Mouse (Mus musculus) hindbrain, embryonic 11.5 days (tissue): ENCODE measurements around the gene Mlycd. TPM values are rescaled to one million over a fixed set of nuclear protein-coding genes. Genes with fewer than 3 reads are reported as not detected.
"Not testable (repeated sequence)": the region's sequence is repeated elsewhere in the genome, so short reads cannot be mapped to it uniquely, and the experiment has no call there.

Experiments
- ATAC-seq: fragments of 200-750 bp; cut with Nextera tagmentation; 2 replicates; pipeline ENCODE4 v1.8.0; 2017; ENCODE audit warnings: mild to moderate bottlenecking, moderate TSS enrichment, moderate library complexity; ENCODE audit not compliant: low FRiP score
- DNase-seq: peaks from one replicate; pipeline ENCODE4 v3.0.0-alpha.2; 2015; ENCODE audit warnings: low spot score
- H3K27ac ChIP-seq: fragments of 300-500 bp; sonication (generic); 2 replicates; pipeline ENCODE4 v1.5.1; 2014; ENCODE audit warnings: mild to moderate bottlenecking, low read depth, low read length
- H3K27me3 ChIP-seq: fragments of 300-500 bp; sonication (generic); 2 replicates; pipeline ENCODE4 v1.6.1; 2014; ENCODE audit warnings: mild to moderate bottlenecking, low read length, moderate library complexity, mixed read lengths; ENCODE audit not compliant: control insufficient read depth, insufficient read depth
- H3K36me3 ChIP-seq: fragments of 300-500 bp; sonication (generic); 2 replicates; pipeline ENCODE4 v1.6.1; 2014; ENCODE audit warnings: mild to moderate bottlenecking, low read length, moderate library complexity, mixed read lengths; ENCODE audit not compliant: control insufficient read depth, insufficient read depth
- H3K4me1 ChIP-seq: fragments of 300-500 bp; sonication (generic); replicated peaks from 2 replicates; pipeline ENCODE4 v1.6.1; 2014; ENCODE audit warnings: low read length, mixed read lengths; ENCODE audit not compliant: control insufficient read depth, insufficient read depth
- H3K4me2 ChIP-seq: fragments of 300-500 bp; sonication (generic); replicated peaks from 2 replicates; pipeline ENCODE4 v1.6.1; 2014; ENCODE audit warnings: mild to moderate bottlenecking, low read depth, low read length
- H3K4me3 ChIP-seq: fragments of 300-500 bp; sonication (generic); 2 replicates; pipeline ENCODE4 v1.5.1; 2014; ENCODE audit warnings: low read depth, low read length
- H3K9ac ChIP-seq: fragments of 300-500 bp; sonication (generic); 2 replicates; pipeline ENCODE4 v1.6.1; 2014; ENCODE audit warnings: low read depth, low read length
- H3K9me3 ChIP-seq: fragments of 300-500 bp; sonication (generic); 2 replicates; pipeline ENCODE4 v1.6.1; 2016; ENCODE audit warnings: low read length; ENCODE audit not compliant: control insufficient read depth
- WGBS: fragments of 180-500 bp; shearing (Covaris S2); extraction: QIAGEN DNeasy Blood & Tissue Kit; methylation state at CpG from one replicate; pipeline ENCODE4 v1.1.7; 2014; 5-methylcytosine and 5-hydroxymethylcytosine counted together
- polyA plus RNA-seq: library from polyadenylated mRNA; unstranded; fragments of >200 nt; fragmentation: Nextera tagmentation; extraction: Ambion mirVana; gene quantifications from 2 replicates; pipeline ENCODE4 v1.2.1, GENCODE M21; 2014

Mlycd gene
- polyA plus RNA-seq, 1 experiment from 2014 or later: 9.2 TPM

DNA sequence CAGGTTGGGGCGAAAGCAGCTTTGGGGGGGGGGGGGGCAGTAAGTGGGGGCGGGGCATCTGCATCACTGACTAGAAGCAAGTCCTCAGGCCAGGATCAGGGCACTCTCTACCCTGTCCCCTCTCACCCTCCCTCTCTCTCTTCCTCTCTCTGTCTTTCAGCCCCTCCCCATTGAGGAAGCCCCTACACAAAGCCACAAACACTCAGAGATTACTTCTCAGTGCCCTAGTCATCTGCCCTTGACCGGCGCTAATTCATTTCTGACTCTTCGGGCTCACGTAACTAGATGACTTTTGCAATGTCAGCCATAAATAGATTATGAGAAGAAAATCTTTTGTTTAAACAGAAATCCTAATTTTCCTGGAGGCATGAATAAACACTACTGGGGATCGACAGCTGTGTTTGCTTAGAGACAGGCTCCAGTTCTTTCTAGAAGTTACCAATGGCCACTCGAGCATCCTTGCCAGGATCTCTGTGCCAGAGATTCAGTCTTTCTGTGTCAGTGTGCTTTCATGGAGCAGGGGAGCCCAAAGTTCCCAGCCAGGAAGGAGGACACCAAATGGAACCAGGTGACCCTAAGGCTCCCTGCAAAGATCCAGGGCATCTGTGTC is 33.9 kb upstream of the Mlycd start:
- Histone ChIP-seq H3K4me1 (no peaks in the 10 kb centered on the region), H3K9ac (no peak overlapping the region), H3K9me3 (no peaks in the 10 kb centered on the region), H3K27me3 (no peaks in the 10 kb centered on the region), H3K36me3 (no peaks in the 10 kb centered on the region), H3K27ac (no peak overlapping the region), H3K4me3 (no peak overlapping the region), H3K4me2 (no peak overlapping the region)
- DNase-seq (no peak), ATAC-seq (no peak)
- 84% methylated on average over 7 of the region's 8 CpGs for WGBS

DNA sequence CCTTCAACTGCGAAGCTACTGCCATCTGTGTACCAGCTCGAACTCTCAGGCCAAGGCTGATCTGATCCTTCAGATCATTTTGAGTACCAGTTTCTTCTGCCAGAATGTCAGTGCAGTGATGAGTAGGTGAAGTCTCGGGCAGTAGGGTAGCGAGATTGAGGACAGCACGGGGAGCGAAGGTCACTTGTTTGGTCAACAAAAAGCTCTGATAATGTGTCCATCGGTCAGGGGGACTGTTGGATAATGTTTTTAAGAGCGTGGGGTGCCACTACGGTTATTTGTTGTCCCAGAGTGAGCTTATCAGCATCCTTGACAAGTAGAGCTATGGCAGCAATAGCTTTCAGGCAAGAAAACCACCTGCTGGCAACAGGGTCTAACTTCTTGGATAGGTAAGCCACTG is 20.0 kb upstream of the Mlycd start:
- H3K27ac ChIP-seq, H3K4me3 ChIP-seq, H3K27me3 ChIP-seq, ATAC-seq, H3K9me3 ChIP-seq, DNase-seq, H3K4me1 ChIP-seq, H3K36me3 ChIP-seq, H3K9ac ChIP-seq, H3K4me2 ChIP-seq: not testable (repeated sequence)
- 85% methylated on average over 9 of the region's 9 CpGs for WGBS

DNA sequence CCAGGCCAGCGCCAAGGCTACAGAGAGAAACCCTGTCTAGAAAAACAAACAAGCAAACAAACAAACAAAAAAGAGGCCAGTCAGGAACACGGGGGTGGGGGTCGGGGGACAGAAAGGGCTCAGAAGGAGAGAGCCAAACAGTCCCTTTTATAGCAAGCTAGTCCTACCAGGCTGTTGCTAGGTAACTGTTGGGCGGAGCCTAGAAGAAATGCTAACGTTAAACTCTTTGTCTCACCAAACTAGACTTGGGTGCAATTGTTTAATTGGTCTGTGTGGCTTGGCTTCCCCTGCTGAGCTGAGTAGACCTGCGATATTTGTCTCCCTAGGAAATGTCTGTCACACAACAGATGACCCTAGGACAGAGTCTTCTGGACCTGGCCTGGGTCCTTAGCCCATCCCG is 16.2 kb upstream of the Mlycd start:
- ATAC-seq (no peak), DNase-seq (no peak)
- no peaks in the 10 kb centered on the region for H3K9me3 ChIP-seq
- H3K27me3 ChIP-seq: no peaks in the 10 kb centered on the region
- no peaks in the 10 kb centered on the region for H3K36me3 ChIP-seq
- WGBS: 68% methylated on average over 7 of the region's 7 CpGs
- H3K4me2 ChIP-seq: no peak overlapping the region
- H3K4me3 ChIP-seq: no peak overlapping the region
- no peaks in the 10 kb centered on the region for H3K4me1 ChIP-seq
- no peak overlapping the region for H3K9ac ChIP-seq
- H3K27ac ChIP-seq: no peak overlapping the region

DNA sequence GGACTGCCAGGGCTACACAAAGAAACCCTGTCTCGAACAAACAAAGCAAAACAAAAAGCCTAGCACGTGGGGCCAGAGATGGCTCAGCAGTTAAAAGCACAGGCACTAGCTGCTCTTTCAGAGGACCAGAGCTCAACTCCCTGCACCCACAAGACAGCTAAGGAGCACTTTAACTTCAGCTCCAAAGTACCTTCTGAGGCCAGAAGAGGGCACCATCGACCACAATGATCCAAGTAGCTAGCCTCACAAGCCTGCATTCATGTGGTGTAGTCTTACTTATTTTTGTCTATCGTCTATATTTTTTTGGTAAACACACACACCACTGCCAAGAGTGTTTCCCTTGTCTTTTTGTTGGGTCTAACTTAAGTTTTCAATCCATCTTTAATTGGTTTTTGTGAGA is 14.1 kb upstream of the Mlycd start:
- no peaks in the 10 kb centered on the region for H3K4me1 ChIP-seq
- WGBS: 46% methylated on average over 4 of the region's 4 CpGs
- H3K27ac ChIP-seq: no peak overlapping the region

DNA sequence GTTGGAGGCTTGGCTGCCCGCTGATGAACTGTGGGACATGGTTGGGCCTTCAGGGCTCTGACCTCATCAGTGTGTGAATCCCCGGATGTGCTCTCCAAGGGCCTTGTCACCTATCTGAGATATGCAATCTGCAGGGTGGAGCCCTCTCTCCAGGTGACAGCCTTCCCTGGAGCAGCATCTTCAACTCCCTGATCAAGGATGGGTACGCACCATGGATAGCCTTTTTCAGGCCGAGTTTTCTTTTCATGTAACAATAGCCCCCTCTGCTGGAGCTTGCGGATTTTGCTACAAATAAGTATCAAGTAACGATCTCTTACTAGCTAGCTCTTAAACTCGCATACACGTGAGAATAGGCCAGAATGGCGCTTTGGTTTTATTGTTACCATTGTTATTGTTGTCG is 10.2 kb upstream of the Mlycd start:
- WGBS: 23% methylated on average over 10 of the region's 10 CpGs
- H3K36me3 ChIP-seq: no peaks in the 10 kb centered on the region
- no peak overlapping the region for H3K9ac ChIP-seq
- H3K9me3 ChIP-seq: no peaks in the 10 kb centered on the region
- H3K27ac ChIP-seq: no peak overlapping the region
- DNase-seq: peak; percentile 84
- H3K4me2 ChIP-seq: no peak overlapping the region
- no peaks in the 10 kb centered on the region for H3K27me3 ChIP-seq
- no peak overlapping the region for H3K4me3 ChIP-seq
- no peaks in the 10 kb centered on the region for H3K4me1 ChIP-seq
- no peak for ATAC-seq

More for the DNA sequence above, 14.1 kb upstream of the Mlycd start:
- H3K9ac ChIP-seq: no peak overlapping the region
- H3K9me3 ChIP-seq: no peaks in the 10 kb centered on the region
- H3K4me2 ChIP-seq: no peak overlapping the region
- ATAC-seq (no peak), DNase-seq (peak; percentile 42)
- H3K36me3 ChIP-seq: no peaks in the 10 kb centered on the region
- H3K27me3 ChIP-seq: no peaks in the 10 kb centered on the region
- H3K4me3 ChIP-seq: no peak overlapping the region

DNA sequence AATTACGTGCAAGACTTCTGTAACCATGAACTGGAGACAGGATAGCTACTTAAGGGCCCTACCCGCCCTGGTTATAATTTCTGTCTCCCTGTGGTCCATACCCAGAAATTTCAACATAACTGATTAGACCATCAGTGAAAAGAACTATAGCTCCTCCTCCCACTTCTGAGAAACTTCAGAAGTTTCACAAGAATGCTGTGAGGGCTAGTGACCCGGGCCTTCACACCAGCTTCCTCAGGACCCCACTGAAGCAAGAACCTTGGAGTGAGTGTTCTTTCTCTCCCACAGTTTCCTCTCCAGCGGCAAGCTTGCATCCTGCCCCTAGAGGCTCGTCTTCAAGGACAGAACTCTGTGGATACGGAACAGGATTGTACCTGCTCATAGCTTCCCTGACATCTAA is 8.8 kb upstream of the Mlycd start:
- Histone ChIP-seq H3K4me3 (no peak overlapping the region), H3K36me3 (no peaks in the 10 kb centered on the region), H3K9me3 (no peaks in the 10 kb centered on the region), H3K27ac (no peak overlapping the region), H3K4me2 (no peak overlapping the region), H3K27me3 (no peaks in the 10 kb centered on the region), H3K4me1 (no peaks in the 10 kb centered on the region), H3K9ac (no peak overlapping the region)
- DNase-seq (no peak), ATAC-seq (no peak)
- 76% methylated on average over 6 of the region's 6 CpGs for WGBS

DNA sequence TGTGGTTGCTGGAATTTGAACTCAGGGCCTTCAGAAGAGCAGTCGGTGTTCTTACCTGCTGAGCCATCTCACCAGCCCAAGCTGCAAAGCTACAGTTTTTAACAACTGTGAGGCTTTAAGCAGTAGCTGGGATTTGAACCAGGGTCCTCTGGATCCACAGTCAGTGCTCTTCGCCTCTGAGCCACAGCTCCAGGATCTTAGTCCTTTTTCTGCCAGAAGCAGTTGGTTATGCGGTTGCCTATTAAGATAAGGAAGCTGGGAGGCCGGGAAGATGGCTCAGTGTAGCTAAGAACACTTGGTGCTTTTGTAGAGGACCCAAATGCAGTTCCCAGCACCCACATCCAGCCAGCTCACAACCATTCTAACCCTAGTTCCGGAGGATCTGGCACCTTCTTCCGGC is 7.7 kb upstream of the Mlycd start:
- 80% methylated on average over 6 of the region's 6 CpGs for WGBS
- no peaks in the 10 kb centered on the region for H3K9me3 ChIP-seq

DNA sequence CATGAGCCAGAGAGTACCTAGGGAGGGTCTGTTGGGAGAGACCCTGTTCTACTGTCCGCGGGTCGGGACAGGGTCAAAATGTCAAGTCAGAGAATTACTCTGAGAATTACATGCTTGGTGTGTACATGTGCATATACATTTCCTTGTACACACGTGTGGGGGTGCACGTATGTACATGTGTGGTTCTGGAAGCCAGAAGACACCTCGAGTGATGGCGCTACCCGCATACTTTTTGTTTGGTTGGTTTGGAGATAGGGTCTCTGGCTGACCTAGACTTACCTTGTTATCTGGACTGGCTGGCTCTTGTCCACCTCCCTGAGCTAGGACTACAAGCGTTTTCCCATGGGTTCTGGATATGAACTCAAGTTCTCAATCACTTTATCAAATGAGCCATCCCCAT is 581 bp upstream of the Mlycd start:
- Histone ChIP-seq H3K9ac (peak overlapping the region; percentile 84), H3K9me3 (no peaks in the 10 kb centered on the region), H3K27me3 (no peaks in the 10 kb centered on the region), H3K27ac (0 out of 2 replicates have a peak overlapping the region, but pooled peaks have one; percentile 7), H3K4me1 (peaks cover 5% of the 10 kb centered on the region), H3K4me3 (peak overlapping the region; percentile 74), H3K36me3 (no peaks in the 10 kb centered on the region), H3K4me2 (peak overlapping the region; percentile 99)
- ATAC-seq (peak; percentile 14; the same call in 1 of the 2 replicates), DNase-seq (no peak)
- 82% methylated on average over 9 of the region's 9 CpGs for WGBS

More for the DNA sequence above, 7.7 kb upstream of the Mlycd start:
- no peak overlapping the region for H3K4me3 ChIP-seq
- no peak overlapping the region for H3K4me2 ChIP-seq
- no peaks in the 10 kb centered on the region for H3K27me3 ChIP-seq
- ATAC-seq: no peak
- no peak overlapping the region for H3K9ac ChIP-seq
- H3K4me1 ChIP-seq: no peaks in the 10 kb centered on the region
- no peak for DNase-seq
- H3K27ac ChIP-seq: no peak overlapping the region
- no peaks in the 10 kb centered on the region for H3K36me3 ChIP-seq

DNA sequence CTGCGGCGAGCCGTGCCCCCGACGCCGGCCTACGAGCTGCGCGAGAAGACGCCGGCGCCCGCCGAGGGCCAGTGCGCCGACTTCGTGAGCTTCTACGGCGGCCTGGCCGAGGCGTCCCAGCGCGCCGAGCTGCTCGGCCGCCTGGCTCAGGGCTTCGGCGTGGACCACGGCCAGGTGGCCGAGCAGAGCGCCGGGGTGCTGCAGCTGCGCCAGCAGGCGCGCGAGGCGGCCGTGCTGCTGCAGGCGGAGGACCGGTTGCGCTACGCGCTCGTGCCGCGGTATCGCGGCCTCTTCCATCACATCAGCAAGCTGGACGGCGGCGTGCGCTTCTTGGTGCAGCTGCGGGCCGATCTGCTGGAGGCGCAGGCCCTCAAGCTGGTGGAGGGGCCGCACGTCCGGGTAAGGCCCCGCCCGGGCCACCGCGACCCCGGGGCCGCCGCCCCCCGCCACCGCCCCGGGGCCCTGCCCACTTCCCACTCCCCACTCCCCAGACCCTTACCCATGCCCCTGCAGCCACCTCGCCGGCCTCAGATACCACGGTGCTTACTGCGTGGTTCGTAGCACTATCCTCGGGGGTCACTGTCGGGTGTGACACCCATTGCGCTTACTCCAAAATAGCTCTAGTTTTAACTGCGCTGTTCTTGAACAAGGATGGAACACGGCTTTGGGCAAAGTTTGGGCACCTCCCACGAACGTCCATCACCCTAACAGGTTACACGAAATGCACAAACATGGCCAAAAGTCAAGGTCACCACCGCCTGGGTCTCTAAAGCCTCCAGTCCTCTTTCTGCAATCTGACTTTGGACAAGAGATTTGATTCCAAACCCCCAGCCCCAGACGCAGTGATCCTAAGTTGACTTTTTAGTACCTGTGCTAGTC is 633 bp downstream of the Mlycd start:
- Histone ChIP-seq H3K9ac (peak overlapping the region; percentile 84), H3K4me2 (peak overlapping the region; percentile 99), H3K4me3 (peak overlapping the region; percentile 74), H3K4me1 (peaks cover 5% of the 10 kb centered on the region), H3K27me3 (no peaks in the 10 kb centered on the region), H3K9me3 (no peaks in the 10 kb centered on the region), H3K36me3 (no peaks in the 10 kb centered on the region), H3K27ac (peak overlapping the region; percentile 80)
- DNase-seq (no peak), ATAC-seq (peak; percentile 62)
- WGBS: 7% methylated on average over 68 of the region's 83 CpGs
